Mouse (Mus musculus) heart, postnatal 0 days (tissue): Measurements from ENCODE around the gene Ankfn1. TPM values are rescaled to one million over a fixed set of nuclear protein-coding genes. Genes with fewer than 3 reads are reported as not detected.

ENCODE experiments used
- ATAC-seq: fragments of 200-750 bp; cut with Nextera tagmentation; 2 replicates; pipeline ENCODE4 v1.8.0; 2017; ENCODE audit warnings: low read depth, moderate number of reproducible peaks, moderate library complexity; ENCODE audit not compliant: insufficient read depth
- DNase-seq: peaks from one replicate; pipeline ENCODE4 v3.0.0-alpha.2; 2016; ENCODE audit warnings: low spot score
- H3K27ac ChIP-seq: fragments of 300-500 bp; sonication (generic); 2 replicates; pipeline ENCODE4 v1.5.1; 2014; ENCODE audit warnings: low read depth, mild to moderate bottlenecking
- H3K27me3 ChIP-seq: fragments of 300-500 bp; sonication (generic); 2 replicates; pipeline ENCODE4 v1.6.1; 2014; ENCODE audit warnings: low read length, mixed read lengths; ENCODE audit not compliant: control insufficient read depth, insufficient read depth
- H3K36me3 ChIP-seq: fragments of 300-500 bp; sonication (generic); replicated peaks from 2 replicates; pipeline ENCODE4 v1.6.1; 2014; ENCODE audit warnings: low read length, mixed read lengths; ENCODE audit not compliant: control insufficient read depth, insufficient read depth
- H3K4me1 ChIP-seq: fragments of 300-500 bp; sonication (generic); 2 replicates; pipeline ENCODE4 v1.6.1; 2014; ENCODE audit warnings: antibody characterized with exemption; ENCODE audit not compliant: control insufficient read depth, insufficient read depth
- H3K4me2 ChIP-seq: fragments of 300-500 bp; sonication (generic); 2 replicates; pipeline ENCODE4 v1.6.1; 2014; ENCODE audit warnings: low read depth, mild to moderate bottlenecking, low read length, moderate library complexity
- H3K4me3 ChIP-seq: fragments of 300-500 bp; sonication (generic); 2 replicates; pipeline ENCODE4 v1.5.1; 2014; ENCODE audit warnings: low read depth, low read length
- H3K9ac ChIP-seq: fragments of 300-500 bp; sonication (generic); replicated peaks from 2 replicates; pipeline ENCODE4 v1.6.1; 2014; ENCODE audit warnings: low read depth, low read length, mixed read lengths
- H3K9me3 ChIP-seq: fragments of 300-500 bp; sonication (generic); replicated peaks from 2 replicates; pipeline ENCODE4 v1.6.1; 2016; ENCODE audit warnings: low read length; ENCODE audit not compliant: control insufficient read depth
- CTCF ChIP-seq: IDR thresholded peaks from 2 replicates; pipeline ENCODE4 v1.5.1; 2016; ENCODE audit warnings: antibody characterized with exemption, control low read depth, low read depth
- EP300 ChIP-seq: IDR thresholded peaks from 2 replicates; pipeline ENCODE4 v1.6.1; 2016; ENCODE audit warnings: antibody characterized with exemption, low read depth
- whole genome bisulfite sequencing: fragments of 180-500 bp; shearing (Covaris S2); extraction: QIAGEN DNeasy Blood & Tissue Kit; methylation state at CpG from one replicate; pipeline ENCODE4 v1.1.7; 2014; 5-methylcytosine and 5-hydroxymethylcytosine counted together
- polyA plus RNA-seq: library from polyadenylated mRNA; unstranded; fragments of >200 nt; fragmentation: Nextera tagmentation; extraction: Ambion mirVana; gene quantifications from 2 replicates; pipeline ENCODE4 v1.2.1, GENCODE M21; 2015
- total RNA-seq: library from RNA; depleted of rRNA; stranded (reverse); fragments of >200 nt; gene quantifications from 2 replicates; pipeline ENCODE4 v1.2.3, GENCODE M21; 2014; ENCODE audit warnings: low replicate concordance

Ankfn1 gene
- total and polyA plus RNA-seq, 2 experiments from 2014 or later = not detected

DNA sequence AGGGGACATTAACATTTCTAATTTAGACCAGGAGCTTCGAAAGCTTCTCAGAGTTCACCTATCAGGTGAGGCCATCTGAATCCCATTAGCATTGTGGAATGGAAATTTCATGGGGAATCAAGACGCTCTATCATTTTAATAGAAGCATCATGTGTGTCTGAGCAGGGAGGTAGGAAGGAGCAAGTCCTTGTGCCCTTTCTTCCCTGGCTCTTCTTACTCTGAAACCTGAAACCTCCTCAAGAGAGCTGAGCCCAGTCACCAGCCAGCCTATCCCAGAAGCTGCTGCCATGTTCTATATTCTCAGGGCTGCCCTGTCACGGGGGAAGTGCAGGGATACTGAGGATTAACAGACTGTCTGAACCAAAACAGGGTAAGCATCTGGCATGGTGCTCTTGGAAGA is 165.9 kb downstream of the Ankfn1 start:
- Histone ChIP-seq H3K4me1 (no peaks in the 10 kb centered on the region), H3K27ac (no peak overlapping the region), H3K4me3 (no peak overlapping the region), H3K9ac (no peak overlapping the region), H3K4me2 (no peak overlapping the region), H3K36me3 (no peaks in the 10 kb centered on the region), H3K27me3 (no peaks in the 10 kb centered on the region), H3K9me3 (no peaks in the 10 kb centered on the region)
- TF ChIP-seq CTCF (no peak), EP300 (no peak)
- no peak for ATAC-seq
- WGBS = 65% methylated on average over 3 of the region's 3 CpGs
- DNase-seq = no peak

DNA sequence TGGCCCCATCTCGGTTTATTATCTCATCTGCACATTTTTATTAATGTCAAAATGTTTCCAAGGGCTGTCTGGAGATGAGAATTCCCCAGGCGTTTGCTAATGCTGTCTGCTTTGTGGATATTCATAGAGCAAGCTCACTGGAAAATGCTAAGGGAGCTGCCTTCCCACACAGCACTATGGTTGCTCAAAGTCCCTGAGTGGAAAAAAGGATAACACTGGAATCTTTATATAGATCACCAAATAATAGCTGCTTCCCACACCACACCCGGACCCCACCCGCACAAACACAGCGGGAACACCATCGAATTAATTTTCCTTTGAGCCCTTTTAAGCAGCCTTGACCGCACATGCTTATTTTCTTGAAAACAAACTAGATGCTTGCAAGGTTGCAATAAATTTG is 169.4 kb downstream of the Ankfn1 start:
- WGBS = 73% methylated on average over 7 of the region's 7 CpGs
- no peak overlapping the region for H3K9ac ChIP-seq
- ATAC-seq = no peak

DNA sequence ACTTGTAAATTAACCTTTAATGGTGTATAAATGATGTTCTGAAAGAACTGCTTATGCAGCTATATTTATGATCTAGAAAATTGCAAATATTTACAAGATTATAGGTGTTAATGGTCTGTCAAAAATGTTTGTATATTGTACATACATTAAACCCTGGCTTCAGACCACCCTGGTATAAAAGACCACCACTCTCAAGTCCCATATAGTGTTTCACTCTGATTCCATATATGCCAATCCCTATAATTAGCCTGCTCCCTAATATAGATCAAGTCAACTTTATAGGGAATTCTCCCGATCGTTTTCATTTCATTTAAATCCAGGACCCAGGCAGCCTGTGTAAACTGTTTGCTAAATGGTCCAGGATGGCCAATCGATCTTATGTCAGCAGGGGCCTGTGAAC is 170.2 kb downstream of the Ankfn1 start:
- WGBS = 80% methylated on average over 3 of the region's 3 CpGs
- Histone ChIP-seq H3K9me3 (no peaks in the 10 kb centered on the region), H3K4me2 (no peak overlapping the region), H3K9ac (no peak overlapping the region), H3K4me3 (no peak overlapping the region), H3K27me3 (no peaks in the 10 kb centered on the region), H3K4me1 (no peaks in the 10 kb centered on the region), H3K36me3 (no peaks in the 10 kb centered on the region), H3K27ac (no peak overlapping the region)
- ATAC-seq (no peak), DNase-seq (no peak)
- TF ChIP-seq EP300 (no peak), CTCF (no peak)

More for the DNA sequence above, 169.4 kb downstream of the Ankfn1 start:
- no peaks in the 10 kb centered on the region for H3K27me3 ChIP-seq
- H3K4me3 ChIP-seq = no peak overlapping the region
- H3K4me1 ChIP-seq = no peaks in the 10 kb centered on the region
- no peak overlapping the region for H3K27ac ChIP-seq
- H3K4me2 ChIP-seq = no peak overlapping the region
- H3K36me3 ChIP-seq = no peaks in the 10 kb centered on the region
- DNase-seq = no peak
- no peak for TF ChIP-seq EP300
- no peak for TF ChIP-seq CTCF
- no peaks in the 10 kb centered on the region for H3K9me3 ChIP-seq

DNA sequence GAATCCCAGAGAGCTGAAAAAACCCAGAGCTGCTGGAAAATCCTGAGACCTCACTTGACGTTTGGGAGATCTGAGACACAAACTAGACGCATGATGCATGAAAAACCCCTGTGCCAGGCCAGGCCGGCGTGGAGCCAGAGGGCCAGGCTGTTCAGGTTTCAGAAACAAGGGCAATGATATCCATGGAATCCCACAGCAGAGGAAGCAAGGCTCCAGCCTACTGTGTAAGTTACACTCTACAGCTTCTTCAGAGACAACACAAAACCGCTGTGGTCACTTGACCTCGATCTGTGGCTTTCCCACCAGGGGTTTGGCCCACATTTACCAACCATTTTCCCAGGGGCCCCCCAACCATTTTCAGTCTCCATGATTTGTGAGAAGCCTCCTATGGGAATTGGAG is 171.1 kb downstream of the Ankfn1 start:
- H3K4me2 ChIP-seq = no peak overlapping the region
- H3K9me3 ChIP-seq = no peaks in the 10 kb centered on the region
- no peak for ATAC-seq
- H3K27ac ChIP-seq = no peak overlapping the region
- TF ChIP-seq CTCF (no peak), EP300 (no peak)
- H3K4me1 ChIP-seq = no peaks in the 10 kb centered on the region
- WGBS = 76% methylated on average over 6 of the region's 6 CpGs
- no peaks in the 10 kb centered on the region for H3K27me3 ChIP-seq
- H3K4me3 ChIP-seq = no peak overlapping the region
- no peak for DNase-seq
- no peaks in the 10 kb centered on the region for H3K36me3 ChIP-seq
- H3K9ac ChIP-seq = no peak overlapping the region

DNA sequence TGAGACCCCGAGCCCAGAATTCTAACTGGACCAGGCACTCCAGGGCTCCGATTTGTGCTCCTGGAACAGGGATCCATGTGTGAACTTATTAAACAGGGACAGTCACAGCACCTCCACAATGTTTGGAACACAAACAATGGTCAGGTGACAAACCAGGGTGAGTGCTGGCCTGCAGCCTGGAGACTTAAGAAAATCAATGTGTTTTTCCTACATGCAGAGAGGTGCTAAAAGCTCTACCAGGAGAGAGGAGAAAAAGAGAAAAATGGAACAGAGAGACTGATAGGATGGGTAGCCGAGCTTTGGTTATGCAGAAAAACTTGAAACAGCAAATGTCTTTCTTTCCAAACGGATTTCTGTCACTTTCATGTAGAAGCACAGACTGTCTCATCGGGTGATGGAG is 174.5 kb downstream of the Ankfn1 start:
- Histone ChIP-seq H3K4me3 (no peak overlapping the region), H3K4me1 (no peaks in the 10 kb centered on the region), H3K27me3 (no peaks in the 10 kb centered on the region), H3K9me3 (no peaks in the 10 kb centered on the region), H3K4me2 (no peak overlapping the region), H3K27ac (no peak overlapping the region), H3K36me3 (no peaks in the 10 kb centered on the region), H3K9ac (no peak overlapping the region)
- TF ChIP-seq EP300 (no peak), CTCF (no peak)
- DNase-seq (no peak), ATAC-seq (no peak)
- WGBS = 66% methylated on average over 5 of the region's 5 CpGs

DNA sequence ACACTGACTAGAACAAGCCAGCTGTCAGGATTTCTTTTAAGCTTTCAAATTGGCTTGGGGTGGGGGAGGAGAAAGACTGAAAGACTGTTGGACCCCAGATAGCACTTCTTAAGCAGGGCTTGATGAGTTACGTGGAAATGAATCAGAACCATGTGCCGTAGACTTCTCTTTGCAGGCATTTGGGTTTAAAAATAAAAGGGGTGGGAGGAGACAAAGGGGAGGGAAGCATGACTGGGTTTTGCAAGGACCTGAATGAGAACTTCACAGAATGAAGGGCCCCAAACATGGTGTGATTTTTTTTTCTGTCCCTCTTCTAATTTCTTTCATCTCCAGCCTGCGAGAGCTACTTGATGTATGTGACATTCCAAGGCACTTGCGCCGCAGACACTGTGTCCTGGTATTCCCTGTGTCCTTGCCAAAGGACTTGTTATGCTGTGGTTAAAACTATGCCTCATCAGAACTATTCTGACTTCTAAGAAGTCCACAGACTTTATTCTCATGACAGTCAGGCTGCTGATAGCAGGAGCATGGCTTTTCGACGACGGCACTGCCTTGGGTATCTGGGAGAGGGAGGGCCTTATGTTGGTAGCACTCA is 176.4 kb downstream of the Ankfn1 start:
- Histone ChIP-seq H3K4me3 (no peak overlapping the region), H3K4me1 (no peaks in the 10 kb centered on the region), H3K27me3 (no peaks in the 10 kb centered on the region), H3K27ac (no peak overlapping the region), H3K36me3 (no peaks in the 10 kb centered on the region), H3K4me2 (no peak overlapping the region), H3K9me3 (no peaks in the 10 kb centered on the region), H3K9ac (no peak overlapping the region)
- DNase-seq (no peak), ATAC-seq (no peak)
- WGBS = 42% methylated on average over 8 of the region's 8 CpGs
- no peak for TF ChIP-seq CTCF
- no peak for TF ChIP-seq EP300
